Mouse (Mus musculus) neural tube, embryonic 11.5 days (tissue): ENCODE measurements at regions not wholly inside any gene's neighbourhood (a gene's known extent, or its start where the extent isn't known, plus 50 kb on each side); places are given as distances from the start of the nearest gene placed in this dataset.
"Not testable (repeated sequence)": the region's sequence is repeated elsewhere in the genome, so short reads cannot be mapped to it uniquely, and the experiment has no call there.

Source experiments
- ATAC-seq: fragments of 200-750 bp; cut with Nextera tagmentation; 2 replicates; pipeline ENCODE4 v1.8.0; 2017; ENCODE audit warnings: moderate number of reproducible peaks, mild to moderate bottlenecking, moderate TSS enrichment, moderate library complexity; ENCODE audit not compliant: insufficient read depth, low FRiP score, low TSS enrichment
- DNase-seq: peaks from one replicate; pipeline ENCODE4 v3.0.0-alpha.2; 2015; ENCODE audit warnings: low spot score
- H3K27ac ChIP-seq: fragments of 300-500 bp; sonication (generic); 2 replicates; pipeline ENCODE4 v1.5.1; 2014; ENCODE audit warnings: low read depth, mild to moderate bottlenecking, low read length
- H3K27me3 ChIP-seq: fragments of 300-500 bp; sonication (generic); 2 replicates; pipeline ENCODE4 v1.6.1; 2014; ENCODE audit warnings: mild to moderate bottlenecking, low read length, mixed read lengths; ENCODE audit not compliant: control insufficient read depth, insufficient read depth
- H3K36me3 ChIP-seq: fragments of 300-500 bp; sonication (generic); 2 replicates; pipeline ENCODE4 v1.6.1; 2014; ENCODE audit warnings: mild to moderate bottlenecking, low read length, moderate library complexity, mixed read lengths; ENCODE audit not compliant: control insufficient read depth, insufficient read depth
- H3K4me1 ChIP-seq: fragments of 300-500 bp; sonication (generic); 2 replicates; pipeline ENCODE4 v1.6.1; 2014; ENCODE audit warnings: low read length, mixed read lengths; ENCODE audit not compliant: control insufficient read depth, insufficient read depth
- H3K4me2 ChIP-seq: fragments of 300-500 bp; sonication (generic); 2 replicates; pipeline ENCODE4 v1.6.1; 2014; ENCODE audit warnings: low read depth, mild to moderate bottlenecking, moderate library complexity
- H3K4me3 ChIP-seq: fragments of 300-500 bp; sonication (generic); 2 replicates; pipeline ENCODE4 v1.5.1; 2014; ENCODE audit warnings: low read depth, low read length
- H3K9ac ChIP-seq: fragments of 300-500 bp; sonication (generic); 2 replicates; pipeline ENCODE4 v1.6.1; 2014; ENCODE audit warnings: mild to moderate bottlenecking, low read length
- H3K9me3 ChIP-seq: fragments of 300-500 bp; sonication (generic); 2 replicates; pipeline ENCODE4 v1.6.1; 2016; ENCODE audit warnings: low read length; ENCODE audit not compliant: control insufficient read depth
- whole genome bisulfite sequencing: fragments of 180-500 bp; shearing (Covaris S2); extraction: QIAGEN DNeasy Blood & Tissue Kit; methylation state at CpG from one replicate; pipeline ENCODE4 v1.1.7; 2014; 5-methylcytosine and 5-hydroxymethylcytosine counted together

DNA sequence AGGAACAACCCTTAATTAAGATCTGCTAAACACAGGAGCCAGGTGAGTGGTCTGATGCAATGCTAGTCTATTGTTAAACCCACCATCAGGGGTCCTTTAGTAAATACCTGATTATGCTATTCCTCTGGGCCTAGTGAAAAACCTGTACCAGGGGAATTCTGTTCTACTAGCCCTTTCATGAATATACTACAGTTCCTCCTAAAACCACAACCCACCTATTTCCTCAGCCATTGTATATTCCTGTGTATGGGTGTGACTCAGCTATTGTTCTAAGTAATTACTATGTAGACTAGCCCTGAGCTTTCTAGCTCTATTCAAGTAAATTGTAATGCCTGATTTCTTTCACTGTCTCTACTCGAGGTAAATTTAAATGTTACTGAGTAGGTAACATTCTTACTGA, 57.0 kb upstream of the Egfem1 start:
- not testable (repeated sequence) for H3K4me3 ChIP-seq, H3K9me3 ChIP-seq, H3K4me2 ChIP-seq, H3K36me3 ChIP-seq, H3K27me3 ChIP-seq, H3K27ac ChIP-seq, ATAC-seq, H3K4me1 ChIP-seq, H3K9ac ChIP-seq, DNase-seq
- WGBS: 65% methylated on average over 1 of the region's 1 CpGs

DNA sequence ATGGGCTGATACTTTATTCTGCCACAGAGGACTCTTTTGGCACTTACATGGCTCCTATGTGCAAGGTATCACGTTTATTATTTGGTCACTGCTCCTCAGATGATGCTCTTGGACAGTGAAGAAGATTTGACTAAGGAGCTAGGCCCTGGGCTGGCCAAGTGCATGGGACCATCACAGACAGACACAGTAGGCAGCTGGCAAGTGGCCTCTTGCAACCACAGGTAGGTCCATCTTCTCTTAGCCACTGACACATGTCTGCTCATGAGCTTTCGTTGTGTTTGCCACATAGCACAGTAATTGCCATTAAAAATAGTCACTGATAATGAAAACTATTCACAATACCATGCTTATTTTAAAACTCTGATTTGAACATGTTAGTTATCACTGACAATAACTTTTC, 54.1 kb upstream of the Egfem1 start:
- Histone ChIP-seq H3K27ac (no peak overlapping the region), H3K4me3 (no peak overlapping the region), H3K9me3 (no peaks in the 10 kb centered on the region), H3K36me3 (no peaks in the 10 kb centered on the region), H3K4me2 (no peak overlapping the region), H3K4me1 (no peaks in the 10 kb centered on the region), H3K9ac (no peak overlapping the region), H3K27me3 (no peaks in the 10 kb centered on the region)
- no peak for ATAC-seq
- WGBS: 84% methylated on average over 2 of the region's 2 CpGs
- no peak for DNase-seq

DNA sequence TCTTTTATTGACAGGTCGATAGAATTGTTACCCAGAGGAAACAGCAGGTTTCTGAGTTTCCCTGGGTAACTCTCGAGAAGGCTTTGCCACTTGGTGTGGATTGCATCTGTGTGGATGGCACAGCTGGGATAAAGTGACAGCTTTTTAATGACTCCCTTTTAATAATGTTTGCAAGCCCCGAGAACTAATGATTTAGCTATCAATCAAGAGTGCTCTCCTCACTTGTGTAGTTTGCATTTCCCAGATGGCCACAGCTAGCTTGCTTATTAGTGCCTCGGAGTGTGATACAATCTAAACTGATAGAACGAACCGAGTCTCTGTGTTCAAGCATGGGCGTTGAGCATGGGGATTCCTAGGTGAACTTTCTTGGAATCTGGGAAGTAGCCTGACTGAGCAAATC, 51.0 kb upstream of the Egfem1 start:
- H3K4me2 ChIP-seq: no peak overlapping the region
- no peaks in the 10 kb centered on the region for H3K27me3 ChIP-seq
- no peak overlapping the region for H3K4me3 ChIP-seq
- 54% methylated on average over 7 of the region's 7 CpGs for WGBS
- H3K9me3 ChIP-seq: no peaks in the 10 kb centered on the region
- ATAC-seq (no peak), DNase-seq (no peak)
- no peak overlapping the region for H3K27ac ChIP-seq
- H3K9ac ChIP-seq: no peak overlapping the region
- H3K4me1 ChIP-seq: no peaks in the 10 kb centered on the region
- H3K36me3 ChIP-seq: no peaks in the 10 kb centered on the region

DNA sequence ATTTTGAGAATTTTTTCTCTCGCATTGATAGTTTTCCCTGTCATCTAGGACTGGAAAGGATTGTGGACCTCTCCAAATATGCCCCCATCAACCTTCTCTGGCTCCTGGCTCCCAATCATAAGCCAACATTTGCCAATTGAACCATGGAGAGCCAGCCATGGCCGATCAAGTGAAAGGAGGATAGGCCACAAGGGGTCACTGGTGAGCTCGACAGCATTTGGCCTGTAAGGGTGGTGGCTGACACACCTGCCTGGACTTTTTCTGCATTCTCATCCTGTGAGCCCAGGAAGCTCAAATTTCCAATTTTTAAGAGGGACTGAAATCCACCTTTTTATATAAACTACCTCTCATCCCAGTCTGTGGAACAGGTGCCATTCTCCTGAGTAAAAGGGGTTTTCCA, 50.0 kb upstream of the Egfem1 start:
- H3K9me3 ChIP-seq: no peaks in the 10 kb centered on the region
- H3K36me3 ChIP-seq: no peaks in the 10 kb centered on the region
- H3K27ac ChIP-seq: no peak overlapping the region
- H3K9ac ChIP-seq: no peak overlapping the region
- no peak overlapping the region for H3K4me2 ChIP-seq
- no peak overlapping the region for H3K4me3 ChIP-seq
- 45% methylated on average over 3 of the region's 3 CpGs for WGBS
- no peaks in the 10 kb centered on the region for H3K4me1 ChIP-seq
- no peak for ATAC-seq
- peak; percentile 39 for DNase-seq
- H3K27me3 ChIP-seq: no peaks in the 10 kb centered on the region
